12 mouse cellular contexts compared by ENCODE assay signal in the genomic region with DNA sequence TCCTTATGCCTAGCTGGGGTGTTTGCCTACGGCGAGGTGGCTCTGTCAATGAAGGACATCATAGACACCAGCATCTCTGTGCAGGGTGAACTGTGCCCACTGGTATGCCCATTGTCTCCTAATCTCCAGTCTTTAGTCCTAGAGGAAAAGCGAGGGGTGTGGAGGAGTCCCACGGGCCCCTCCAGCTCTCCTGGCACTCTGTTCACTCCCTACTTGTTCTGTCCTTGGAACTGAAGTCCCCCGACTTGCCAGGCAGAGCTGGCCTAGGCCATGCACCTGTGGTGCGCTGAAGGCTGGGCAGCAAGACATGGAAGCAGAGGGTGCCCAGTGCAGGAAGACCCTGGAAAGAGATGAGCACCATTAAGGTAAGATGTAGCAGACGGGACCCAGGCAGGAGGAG.
DNase-seq lines count a peak whose midpoint lies in the region; ATAC-seq and TF ChIP-seq lines count a peak whose summit lies in the region.
"Had no signal": no experiment of that assay in that cellular context is flagged by ENCODE, and none has a peak within 500 bp of the region (broad histone marks: within the 10 kb centered on the region; RNA-seq: fewer than 3 reads in every experiment).

No protein-coding gene starts in this region.

- ATAC-seq in kidney, embryonic 15.5 days (replicated peaks; ENCODE audit: low FRiP score) = no peak
- ATAC-seq in lung, embryonic 16.5 days (ENCODE audit: low read depth) = no peak
- ATAC-seq in intestine, embryonic 16.5 days = no peak
- no peak for ATAC-seq in stomach, embryonic 15.5 days (ENCODE audit: insufficient read depth, low FRiP score, low read depth)
- ATAC-seq: forebrain, embryonic 14.5 days had no signal

- H3K9ac ChIP-seq in kidney, embryonic 15.5 days = no peak overlapping the region
- peak overlapping the region; percentile 21; the same call in 1 of the 2 replicates for H3K9ac ChIP-seq in lung, embryonic 16.5 days (ENCODE audit: low read length)
- peak overlapping the region; percentile 63 for H3K9ac ChIP-seq in intestine, embryonic 16.5 days (ENCODE audit: low read depth, low read length)
- H3K9ac ChIP-seq in stomach, embryonic 15.5 days = no peak overlapping the region
- H3K9ac ChIP-seq: hindbrain, embryonic 12.5 days; limb, embryonic 15.5 days had no signal

- TF ChIP-seq POLR2A in cerebellum, adult 2 months (IDR thresholded peaks at IDR 0.05; ENCODE audit: borderline replicate concordance, insufficient read depth, low read length) = no peak

- H3K4me2 ChIP-seq in kidney, embryonic 15.5 days = no peak overlapping the region
- peak overlapping the region; percentile 19; the same call in 1 of the 2 replicates for H3K4me2 ChIP-seq in lung, embryonic 16.5 days (ENCODE audit: low read depth, low read length)
- peak overlapping the region; percentile 48 for H3K4me2 ChIP-seq in intestine, embryonic 16.5 days (ENCODE audit: low read depth, low read length)
- H3K4me2 ChIP-seq in stomach, embryonic 15.5 days = peak overlapping the region; percentile 27; the same call in 1 of the 2 replicates
- H3K4me2 ChIP-seq: hindbrain, embryonic 12.5 days; limb, embryonic 15.5 days had no signal

- intact Hi-C loops in left cerebral cortex, postnatal 10 days (cut with DNase I) = no loop called here

- no peak overlapping the region for H3K4me3 ChIP-seq in kidney, embryonic 15.5 days (replicated peaks)
- H3K4me3 ChIP-seq in lung, embryonic 16.5 days (ENCODE audit: low read length) = no peak overlapping the region
- peak overlapping the region; percentile 31 for H3K4me3 ChIP-seq in intestine, embryonic 16.5 days (ENCODE audit: low read length)
- no peak overlapping the region for H3K4me3 ChIP-seq in stomach, embryonic 15.5 days (replicated peaks)
- no peak overlapping the region for H3K4me3 ChIP-seq in cerebellum, adult 2 months (replicated peaks; ENCODE audit: insufficient read depth, low read depth, low read length)
- H3K4me3 ChIP-seq: hindbrain, embryonic 12.5 days; limb, embryonic 15.5 days had no signal

- peak overlapping the region; percentile 87 for H3K27ac ChIP-seq in kidney, embryonic 15.5 days
- H3K27ac ChIP-seq in lung, embryonic 16.5 days (ENCODE audit: low read length) = peak overlapping the region; percentile 92
- H3K27ac ChIP-seq in intestine, embryonic 16.5 days (ENCODE audit: low read length) = peak overlapping the region; percentile 97
- H3K27ac ChIP-seq in stomach, embryonic 15.5 days = peak overlapping the region; percentile 84
- H3K27ac ChIP-seq in cerebellum, adult 2 months (ENCODE audit: insufficient read depth, low read length) = no peak overlapping the region
- H3K27ac ChIP-seq: hindbrain, embryonic 12.5 days; limb, embryonic 15.5 days had no signal

- no peak for TF ChIP-seq CTCF in cerebellum, adult 2 months (IDR thresholded peaks at IDR 0.05; ENCODE audit: borderline replicate concordance, insufficient read depth, low read depth, low read length)

- H3K36me3 ChIP-seq in kidney, embryonic 15.5 days = no peaks in the 10 kb centered on the region
- H3K36me3 ChIP-seq in lung, embryonic 16.5 days (ENCODE audit: control insufficient read depth, insufficient read depth, low read length) = no peaks in the 10 kb centered on the region
- H3K36me3 ChIP-seq in intestine, embryonic 16.5 days (ENCODE audit: control insufficient read depth, insufficient read depth, low read length) = no peaks in the 10 kb centered on the region
- no peaks in the 10 kb centered on the region for H3K36me3 ChIP-seq in stomach, embryonic 15.5 days
- H3K36me3 ChIP-seq: hindbrain, embryonic 12.5 days; limb, embryonic 15.5 days had no signal

- peaks cover 31% of the 10 kb centered on the region for H3K4me1 ChIP-seq in kidney, embryonic 15.5 days
- peaks cover 3% of the 10 kb centered on the region; the same call in 1 of the 2 replicates for H3K4me1 ChIP-seq in lung, embryonic 16.5 days (replicated peaks; ENCODE audit: control insufficient read depth, insufficient read depth, low read length)
- H3K4me1 ChIP-seq in intestine, embryonic 16.5 days (ENCODE audit: control insufficient read depth, insufficient read depth, low read length) = peaks cover 12% of the 10 kb centered on the region
- no peaks in the 10 kb centered on the region; the same call in 1 of the 2 replicates for H3K4me1 ChIP-seq in stomach, embryonic 15.5 days
- no peaks in the 10 kb centered on the region for H3K4me1 ChIP-seq in cerebellum, adult 2 months (ENCODE audit: control insufficient read depth, insufficient read depth, low read length)

- DNase-seq in kidney, adult 11 months = no peak
- no peak for DNase-seq in lung, postnatal 25 days (ENCODE audit: low spot score)
- DNase-seq in left cerebral cortex, postnatal 10 days (ENCODE audit: extremely low spot score in 1 of 2, low spot score in 2 of 2) = no peak
- no peak for DNase-seq in cerebellum, adult 2 months
- DNase-seq: cerebellum, adult 9-10 months had no signal

- H3K9me3 ChIP-seq in kidney, embryonic 15.5 days (replicated peaks) = no peaks in the 10 kb centered on the region
- no peaks in the 10 kb centered on the region for H3K9me3 ChIP-seq in lung, embryonic 16.5 days (ENCODE audit: control insufficient read depth, low read length)
- H3K9me3 ChIP-seq in intestine, embryonic 16.5 days (ENCODE audit: control insufficient read depth, low read length) = no peaks in the 10 kb centered on the region
- no peaks in the 10 kb centered on the region for H3K9me3 ChIP-seq in stomach, embryonic 15.5 days
- H3K9me3 ChIP-seq: hindbrain, embryonic 12.5 days; limb, embryonic 15.5 days had no signal

- WGBS in kidney, embryonic 15.5 days = 86% methylated on average over 7 of the region's 7 CpGs
- WGBS in lung, embryonic 16.5 days = 69% methylated on average over 7 of the region's 7 CpGs
- 78% methylated on average over 7 of the region's 7 CpGs for WGBS in intestine, embryonic 16.5 days
- WGBS in stomach, embryonic 15.5 days = 80% methylated on average over 7 of the region's 7 CpGs
- WGBS in cerebellum, adult 2 months = 87% methylated on average over 7 of the region's 7 CpGs

- H3K27me3 ChIP-seq in kidney, embryonic 15.5 days = no peaks in the 10 kb centered on the region
- no peaks in the 10 kb centered on the region for H3K27me3 ChIP-seq in lung, embryonic 16.5 days (ENCODE audit: control insufficient read depth, insufficient read depth, low read depth, low read length)
- no peaks in the 10 kb centered on the region for H3K27me3 ChIP-seq in intestine, embryonic 16.5 days (replicated peaks; ENCODE audit: control insufficient read depth, insufficient read depth, low read length)
- H3K27me3 ChIP-seq in stomach, embryonic 15.5 days (replicated peaks) = no peaks in the 10 kb centered on the region
- H3K27me3 ChIP-seq in cerebellum, adult 2 months (ENCODE audit: control insufficient read depth, insufficient read depth, low read length) = no peaks in the 10 kb centered on the region
- H3K27me3 ChIP-seq: limb, embryonic 15.5 days had no signal

Comparison
In these comparisons a context has a peak if more than half of its experiments do, and no peak if none do; other contexts are left out.
1. H3K9ac ChIP-seq: peak in lung, embryonic 16.5 days (single experiment) and intestine, embryonic 16.5 days (single experiment); none in kidney, embryonic 15.5 days (single experiment) and stomach, embryonic 15.5 days (single experiment).